Mouse (Mus musculus): ENCODE data around the gene Mphosph9. TPM values are rescaled to one million over a fixed set of nuclear protein-coding genes. Genes with fewer than 3 reads are reported as not detected.
"Not testable (repeated sequence)": the region's sequence is repeated elsewhere in the genome, so short reads cannot be mapped to it uniquely, and the experiment has no call there.

Gene Mphosph9
- polyA plus RNA-seq, 1 experiment from 2014 or later = 20.2 TPM

DNA sequence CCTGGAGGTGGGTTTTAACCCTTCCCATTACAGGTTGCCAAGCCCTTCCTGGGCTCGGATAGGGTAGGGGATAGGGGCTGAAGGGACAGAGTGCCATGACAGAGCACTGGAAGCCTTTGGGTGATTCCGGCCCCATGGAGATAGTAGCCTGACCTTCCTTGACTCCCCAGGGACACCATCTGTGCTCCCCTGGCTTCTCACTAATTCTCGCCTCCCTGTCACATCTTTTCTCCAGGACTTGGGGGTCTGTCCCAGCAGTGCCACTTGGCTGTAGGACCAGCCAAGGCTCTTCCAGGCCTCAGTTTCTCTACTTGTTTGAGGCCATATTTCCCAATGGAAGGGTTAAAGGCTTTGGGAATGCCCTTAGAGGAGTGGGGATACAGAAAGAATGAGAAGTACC, 23.8 kb upstream of the Mphosph9 start:
- peak overlapping the region; percentile 96 for H3K4me2 ChIP-seq (replicated peaks; ENCODE audit: low read depth, low read length)
- no peaks in the 10 kb centered on the region for H3K9me3 ChIP-seq (ENCODE audit: control insufficient read depth, low read depth, low read length)
- peaks cover 17% of the 10 kb centered on the region for H3K4me1 ChIP-seq (ENCODE audit: control insufficient read depth, insufficient read depth, low read length)
- peak; percentile 2; the same call in 1 of the 2 replicates for ATAC-seq (ENCODE audit: insufficient number of reproducible peaks, insufficient read depth, low FRiP score, low read depth)
- H3K27ac ChIP-seq (ENCODE audit: low read length) = peak overlapping the region; percentile 99
- peak overlapping the region; percentile 94 for H3K4me3 ChIP-seq (ENCODE audit: low read depth, low read length)
- peaks cover 28% of the 10 kb centered on the region for H3K36me3 ChIP-seq (ENCODE audit: control insufficient read depth, insufficient read depth, low read length)
- H3K27me3 ChIP-seq (ENCODE audit: control insufficient read depth, insufficient read depth, low read length) = no peaks in the 10 kb centered on the region
- WGBS = 38% methylated on average over 3 of the region's 3 CpGs
- H3K9ac ChIP-seq (replicated peaks; ENCODE audit: low read depth, low read length) = peak overlapping the region; percentile 99; the same call in 1 of the 2 replicates

DNA sequence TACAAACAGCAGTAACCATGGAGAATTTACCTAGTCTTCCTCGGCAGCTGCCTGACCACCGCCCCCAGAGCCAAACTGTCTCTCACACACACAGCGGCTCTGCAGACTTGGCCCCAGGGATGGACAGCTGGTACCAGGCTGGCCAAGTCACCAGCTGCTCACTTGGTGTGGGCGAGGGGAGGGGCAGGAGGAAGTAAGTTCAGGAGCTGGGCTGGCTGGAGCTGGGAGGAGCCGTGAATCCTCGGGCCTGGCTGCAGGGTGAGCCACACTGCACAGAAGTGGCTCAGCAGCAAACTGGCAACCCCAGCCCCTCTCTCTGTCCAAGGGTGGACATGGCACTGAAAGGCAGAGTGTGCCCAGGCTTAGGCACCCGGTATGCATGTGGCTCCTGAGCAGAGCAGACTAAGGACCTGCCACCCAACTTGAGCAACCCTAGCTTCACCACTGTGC, 23.4 kb upstream of the Mphosph9 start:
- Histone ChIP-seq H3K4me3 (ENCODE audit: low read depth, low read length) (peak overlapping the region; percentile 94), H3K4me2 (replicated peaks; ENCODE audit: low read depth, low read length) (peak overlapping the region; percentile 96), H3K9ac (replicated peaks; ENCODE audit: low read depth, low read length) (peak overlapping the region; percentile 99; the same call in 1 of the 2 replicates), H3K4me1 (ENCODE audit: control insufficient read depth, insufficient read depth, low read length) (peaks cover 17% of the 10 kb centered on the region), H3K27ac (ENCODE audit: low read length) (peak overlapping the region; percentile 99), H3K9me3 (ENCODE audit: control insufficient read depth, low read depth, low read length) (no peaks in the 10 kb centered on the region), H3K27me3 (ENCODE audit: control insufficient read depth, insufficient read depth, low read length) (no peaks in the 10 kb centered on the region), H3K36me3 (ENCODE audit: control insufficient read depth, insufficient read depth, low read length) (peaks cover 32% of the 10 kb centered on the region)
- 21% methylated on average over 7 of the region's 7 CpGs for WGBS
- peak; percentile 20; the same call in 1 of the 2 replicates for ATAC-seq (ENCODE audit: insufficient number of reproducible peaks, insufficient read depth, low FRiP score, low read depth)

DNA sequence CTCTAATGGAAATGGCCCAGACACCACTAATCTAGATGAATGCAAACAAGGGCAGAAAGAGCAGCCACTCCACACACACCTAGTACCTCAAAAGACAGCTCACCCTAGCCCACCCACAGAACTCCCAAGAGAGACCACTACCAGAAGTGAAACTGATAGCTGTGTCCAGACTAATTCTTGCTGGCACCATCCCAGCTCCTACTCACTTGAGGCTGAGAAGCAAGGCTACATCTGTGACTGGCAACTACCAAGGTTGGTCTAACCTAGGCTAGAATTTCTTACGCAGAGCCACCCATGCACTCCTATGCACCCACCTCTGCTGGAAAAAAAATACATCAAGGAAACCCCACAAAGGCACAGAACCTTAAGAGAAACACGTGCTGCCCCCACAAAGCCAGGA, 22.6 kb upstream of the Mphosph9 start:
- Histone ChIP-seq H3K9ac (replicated peaks; ENCODE audit: low read depth, low read length) (0 out of 2 replicates have a peak overlapping the region, but pooled peaks have one; percentile 7), H3K9me3 (ENCODE audit: control insufficient read depth, low read depth, low read length) (no peaks in the 10 kb centered on the region), H3K4me1 (ENCODE audit: control insufficient read depth, insufficient read depth, low read length) (peaks cover 17% of the 10 kb centered on the region), H3K27me3 (ENCODE audit: control insufficient read depth, insufficient read depth, low read length) (no peaks in the 10 kb centered on the region), H3K27ac (ENCODE audit: low read length) (peak overlapping the region; percentile 99; the same call in 1 of the 2 replicates), H3K36me3 (ENCODE audit: control insufficient read depth, insufficient read depth, low read length) (peaks cover 34% of the 10 kb centered on the region), H3K4me3 (ENCODE audit: low read depth, low read length) (no peak overlapping the region), H3K4me2 (replicated peaks; ENCODE audit: low read depth, low read length) (peak overlapping the region; percentile 96; the same call in 1 of the 2 replicates)
- ATAC-seq (ENCODE audit: insufficient number of reproducible peaks, insufficient read depth, low FRiP score, low read depth) = no peak
- WGBS = 78% methylated on average over 2 of the region's 2 CpGs

GRCm38 (mm10) chr5:124349196-124349595, 21.4 kb upstream of the Mphosph9 start:
- ATAC-seq (ENCODE audit: insufficient number of reproducible peaks, insufficient read depth, low FRiP score, low read depth) = no peak
- Histone ChIP-seq H3K4me1 (ENCODE audit: control insufficient read depth, insufficient read depth, low read length) (peaks cover 17% of the 10 kb centered on the region), H3K36me3 (ENCODE audit: control insufficient read depth, insufficient read depth, low read length) (peaks cover 43% of the 10 kb centered on the region), H3K27me3 (ENCODE audit: control insufficient read depth, insufficient read depth, low read length) (no peaks in the 10 kb centered on the region), H3K4me2 (replicated peaks; ENCODE audit: low read depth, low read length) (no peak overlapping the region), H3K9me3 (ENCODE audit: control insufficient read depth, low read depth, low read length) (no peaks in the 10 kb centered on the region), H3K9ac (replicated peaks; ENCODE audit: low read depth, low read length) (no peak overlapping the region; the same call in 1 of the 2 replicates), H3K27ac (ENCODE audit: low read length) (no peak overlapping the region), H3K4me3 (ENCODE audit: low read depth, low read length) (no peak overlapping the region)
- WGBS = 92% methylated on average over 17 of the region's 17 CpGs

- no peak overlapping the region for H3K9ac ChIP-seq (replicated peaks; ENCODE audit: low read depth, low read length)
- H3K27ac ChIP-seq (ENCODE audit: low read length) = no peak overlapping the region
- WGBS = 77% methylated on average over 8 of the region's 8 CpGs
- H3K9me3 ChIP-seq (ENCODE audit: control insufficient read depth, low read depth, low read length) = no peaks in the 10 kb centered on the region
- no peak for ATAC-seq (ENCODE audit: insufficient number of reproducible peaks, insufficient read depth, low FRiP score, low read depth)
- peaks cover 5% of the 10 kb centered on the region; the same call in 1 of the 2 replicates for H3K4me1 ChIP-seq (ENCODE audit: control insufficient read depth, insufficient read depth, low read length)
- H3K27me3 ChIP-seq (ENCODE audit: control insufficient read depth, insufficient read depth, low read length) = no peaks in the 10 kb centered on the region
- H3K36me3 ChIP-seq (ENCODE audit: control insufficient read depth, insufficient read depth, low read length) = peaks cover 23% of the 10 kb centered on the region
- no peak overlapping the region for H3K4me3 ChIP-seq (ENCODE audit: low read depth, low read length)
- no peak overlapping the region for H3K4me2 ChIP-seq (replicated peaks; ENCODE audit: low read depth, low read length)
Measured at GRCm38 (mm10) chr5:124342897-124343296, 15.1 kb upstream of the Mphosph9 start.

- 0 out of 2 replicates have a peak, but pooled peaks have one; percentile 29 for ATAC-seq (ENCODE audit: insufficient number of reproducible peaks, insufficient read depth, low FRiP score, low read depth)
- peaks cover 13% of the 10 kb centered on the region for H3K4me1 ChIP-seq (ENCODE audit: control insufficient read depth, insufficient read depth, low read length)
- 67% methylated on average over 6 of the region's 6 CpGs for WGBS
Measured at GRCm38 (mm10) chr5:124341753-124342339, 14.1 kb upstream of the Mphosph9 start.

GRCm38 (mm10) chr5:124338791-124339190, 11.0 kb upstream of the Mphosph9 start:
- H3K36me3 ChIP-seq (ENCODE audit: control insufficient read depth, insufficient read depth, low read length) = no peaks in the 10 kb centered on the region
- H3K9ac ChIP-seq (replicated peaks; ENCODE audit: low read depth, low read length) = no peak overlapping the region
- no peaks in the 10 kb centered on the region for H3K9me3 ChIP-seq (ENCODE audit: control insufficient read depth, low read depth, low read length)
- no peak for ATAC-seq (ENCODE audit: insufficient number of reproducible peaks, insufficient read depth, low FRiP score, low read depth)
- no peaks in the 10 kb centered on the region for H3K27me3 ChIP-seq (ENCODE audit: control insufficient read depth, insufficient read depth, low read length)
- WGBS = 88% methylated on average over 8 of the region's 8 CpGs
- no peak overlapping the region for H3K4me2 ChIP-seq (replicated peaks; ENCODE audit: low read depth, low read length)
- H3K4me3 ChIP-seq (ENCODE audit: low read depth, low read length) = no peak overlapping the region
- 0 out of 2 replicates have a peak overlapping the region, but pooled peaks have one; percentile 12 for H3K27ac ChIP-seq (ENCODE audit: low read length)
- H3K4me1 ChIP-seq (ENCODE audit: control insufficient read depth, insufficient read depth, low read length) = peaks cover 13% of the 10 kb centered on the region

More at GRCm38 (mm10) chr5:124341753-124342339, 14.1 kb upstream of the Mphosph9 start:
- peaks cover 19% of the 10 kb centered on the region for H3K36me3 ChIP-seq (ENCODE audit: control insufficient read depth, insufficient read depth, low read length)
- not testable (repeated sequence) for H3K27ac ChIP-seq (ENCODE audit: low read length); H3K9me3 ChIP-seq (ENCODE audit: control insufficient read depth, low read depth, low read length); H3K27me3 ChIP-seq (ENCODE audit: control insufficient read depth, insufficient read depth, low read length); H3K9ac ChIP-seq (replicated peaks; ENCODE audit: low read depth, low read length); H3K4me3 ChIP-seq (ENCODE audit: low read depth, low read length); H3K4me2 ChIP-seq (replicated peaks; ENCODE audit: low read depth, low read length)

GRCm38 (mm10) chr5:124337909-124338308, 10.1 kb upstream of the Mphosph9 start:
- Histone ChIP-seq H3K9me3 (ENCODE audit: control insufficient read depth, low read depth, low read length) (no peaks in the 10 kb centered on the region), H3K9ac (replicated peaks; ENCODE audit: low read depth, low read length) (no peak overlapping the region), H3K4me1 (ENCODE audit: control insufficient read depth, insufficient read depth, low read length) (peaks cover 13% of the 10 kb centered on the region), H3K4me2 (replicated peaks; ENCODE audit: low read depth, low read length) (no peak overlapping the region), H3K27ac (ENCODE audit: low read length) (peak overlapping the region; percentile 12; the same call in 1 of the 2 replicates), H3K36me3 (ENCODE audit: control insufficient read depth, insufficient read depth, low read length) (no peaks in the 10 kb centered on the region), H3K27me3 (ENCODE audit: control insufficient read depth, insufficient read depth, low read length) (no peaks in the 10 kb centered on the region), H3K4me3 (ENCODE audit: low read depth, low read length) (no peak overlapping the region)
- peak; percentile 17; the same call in 1 of the 2 replicates for ATAC-seq (ENCODE audit: insufficient number of reproducible peaks, insufficient read depth, low FRiP score, low read depth)
- 31% methylated on average over 9 of the region's 9 CpGs for WGBS
